Mouse (Mus musculus) brain, embryonic 14.5 days (tissue): Measurements from ENCODE around the gene Fam161a. TPM values are rescaled to one million over a fixed set of nuclear protein-coding genes. Genes with fewer than 3 reads are reported as not detected.

Source experiments
- DNase-seq: peaks from one replicate; pipeline ENCODE4 v3.0.0-alpha.2; 2011; ENCODE audit warnings: low read depth
- CTCF ChIP-seq: fragments of 200-500 bp; IDR thresholded peaks from 2 replicates; pipeline ENCODE4 v1.5.1; 2012; ENCODE audit warnings: inconsistent platforms, mild to moderate bottlenecking, moderate library complexity, borderline replicate concordance; ENCODE audit not compliant: insufficient read depth, insufficient read length; ENCODE audit errors: extremely low read depth
- POLR2A ChIP-seq: fragments of 200-500 bp; IDR thresholded peaks from 2 replicates; pipeline ENCODE4 v1.6.1; 2012; ENCODE audit warnings: mild to moderate bottlenecking, inconsistent platforms, borderline replicate concordance; ENCODE audit not compliant: poor library complexity, insufficient read depth, insufficient read length, severe bottlenecking; ENCODE audit errors: extremely low read depth
- polyA plus RNA-seq: library from polyadenylated mRNA; depleted of rRNA; stranded (reverse); fragments of >200 nt; gene quantifications from 2 replicates; pipeline ENCODE4 v1.2.3, GENCODE M21; 2012; rRNA removed

The Fam161a gene
- polyA plus RNA-seq = 3.5 and 4.3 TPM in 2 replicates

GRCm38 (mm10) chr11:23007481-23008180, at the start of gene Fam161a:
Gene Fam161a (plus strand): TSS chr11:23007531.
- no peak for TF ChIP-seq CTCF
- TF ChIP-seq POLR2A = peak; percentile 22; the same call in 1 of the 2 replicates

GRCm38 (mm10) chr11:22957791-22958374, 49.4 kb upstream of the Fam161a start:
- TF ChIP-seq CTCF = no peak
- TF ChIP-seq POLR2A = no peak
- DNase-seq = no peak

More at GRCm38 (mm10) chr11:23007481-23008180, at the start of gene Fam161a:
- DNase-seq = peak; percentile 98

- DNase-seq = no peak
- TF ChIP-seq CTCF = no peak
- no peak for TF ChIP-seq POLR2A
These were observed 45.2 kb upstream of the Fam161a start for GRCm38 (mm10) chr11:22962101-22962500.

GRCm38 (mm10) chr11:22964401-22964800, 42.9 kb upstream of the Fam161a start:
- TF ChIP-seq POLR2A (no peak), CTCF (no peak)

GRCm38 (mm10) chr11:22965503-22965902, 41.8 kb upstream of the Fam161a start:
- no peak for DNase-seq
- TF ChIP-seq POLR2A (no peak), CTCF (no peak)

More at GRCm38 (mm10) chr11:22964401-22964800, 42.9 kb upstream of the Fam161a start:
- no peak for DNase-seq

- peak; percentile 43 for DNase-seq
- TF ChIP-seq CTCF = no peak
- no peak for TF ChIP-seq POLR2A
These were observed 37.8 kb upstream of the Fam161a start for GRCm38 (mm10) chr11:22969486-22969885.

GRCm38 (mm10) chr11:22970546-22970945, 36.8 kb upstream of the Fam161a start:
- DNase-seq = no peak
- TF ChIP-seq CTCF (no peak), POLR2A (no peak)

- peak; percentile 90 for DNase-seq
- TF ChIP-seq CTCF = no peak
- TF ChIP-seq POLR2A = peak; percentile 15; the same call in 1 of the 2 replicates
These were observed 35.3 kb upstream of the Fam161a start, which contains the start of gene Zrsr1 for GRCm38 (mm10) chr11:22971835-22972709. Gene Zrsr1 (plus strand): TSS chr11:22972005.

GRCm38 (mm10) chr11:22972746-22973526, 34.4 kb upstream of the Fam161a start:
- TF ChIP-seq POLR2A (no peak), CTCF (no peak)

GRCm38 (mm10) chr11:22973599-22973998, 33.7 kb upstream of the Fam161a start:
- TF ChIP-seq POLR2A (no peak), CTCF (no peak)
- DNase-seq = peak; percentile 38

More at GRCm38 (mm10) chr11:22972746-22973526, 34.4 kb upstream of the Fam161a start:
- peak; percentile 90 for DNase-seq
